Mouse (Mus musculus) kidney, adult 2 months (tissue): ENCODE data around the gene Hmox2. TPM values are rescaled to one million over a fixed set of nuclear protein-coding genes. Genes with fewer than 3 reads are reported as not detected.
"Not testable (repeated sequence)": the region's sequence is repeated elsewhere in the genome, so short reads cannot be mapped to it uniquely, and the experiment has no call there.

ENCODE experiments used
- DNase-seq: peaks from one replicate; pipeline ENCODE4 v3.0.0; 2021
- H3K27ac ChIP-seq: fragments of 200-500 bp; 2 replicates; pipeline ENCODE4 v1.5.1; 2012; ENCODE audit warnings: low read depth, low read length, control low read depth, inconsistent platforms; ENCODE audit not compliant: insufficient read depth
- H3K27me3 ChIP-seq: fragments of 200-500 bp; replicated peaks from 2 replicates; pipeline ENCODE4 v1.6.1; 2012; ENCODE audit warnings: mild to moderate bottlenecking, moderate library complexity, low read length, inconsistent platforms; ENCODE audit not compliant: control insufficient read depth, insufficient read depth
- H3K36me3 ChIP-seq: fragments of 200-500 bp; 2 replicates; pipeline ENCODE4 v1.6.1; 2012; ENCODE audit warnings: mild to moderate bottlenecking, moderate library complexity, low read length, inconsistent platforms; ENCODE audit not compliant: control insufficient read depth, insufficient read depth
- H3K4me1 ChIP-seq: fragments of 200-500 bp; 2 replicates; pipeline ENCODE4 v1.6.1; 2011; ENCODE audit warnings: low read length; ENCODE audit not compliant: control insufficient read depth, insufficient read depth
- H3K4me3 ChIP-seq: fragments of 200-500 bp; 2 replicates; pipeline ENCODE4 v1.5.1; 2011; ENCODE audit warnings: mild to moderate bottlenecking, low read depth, low read length, control low read depth; ENCODE audit not compliant: insufficient read depth
- CTCF ChIP-seq: fragments of 200-500 bp; conservative IDR thresholded peaks from 2 replicates; pipeline ENCODE4 v1.5.1; 2011; ENCODE audit warnings: low read depth, mild to moderate bottlenecking, control low read depth, low read length, moderate library complexity, mixed read lengths; ENCODE audit not compliant: insufficient read depth, insufficient read length
- POLR2A ChIP-seq: fragments of 200-500 bp; IDR thresholded peaks from one replicate; pipeline ENCODE4 v1.6.1; 2011; ENCODE audit warnings: low read depth, low read length, control low read depth
- WGBS: fragments of 180-500 bp; shearing (Covaris S2); methylation state at CpG from one replicate; pipeline ENCODE4 v1.1.7; 2018; 5-methylcytosine and 5-hydroxymethylcytosine counted together
- polyA plus RNA-seq: library from polyadenylated mRNA; depleted of rRNA; stranded (reverse); fragments of >200 nt; gene quantifications from 2 replicates; pipeline ENCODE4 v1.2.3, GENCODE M21; 2012

Gene Hmox2
- polyA plus RNA-seq, 1 experiment, result 70.7 TPM

DNA sequence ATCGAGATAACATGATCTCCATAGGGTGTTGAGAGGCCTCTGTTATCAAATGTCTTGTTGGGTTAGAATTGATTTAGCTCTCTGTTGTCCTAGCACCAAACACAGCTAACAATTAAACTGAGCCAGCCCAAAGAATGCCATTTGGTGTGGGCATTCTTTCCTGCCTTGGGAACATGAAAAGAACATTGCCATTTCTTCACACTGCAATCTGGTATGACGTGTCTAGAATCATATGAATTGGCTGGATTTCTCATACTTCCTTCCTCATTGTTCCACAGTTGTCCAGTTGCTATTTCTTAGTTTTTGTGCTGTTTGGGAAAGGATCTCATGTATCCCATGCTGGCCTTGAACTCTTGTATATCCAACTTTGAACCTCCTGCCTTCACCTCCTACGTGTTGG, 27.9 kb downstream of the Hmox2 start:
- Histone ChIP-seq H3K36me3 (no peaks in the 10 kb centered on the region), H3K27ac (peak overlapping the region; percentile 56; the same call in 1 of the 2 replicates), H3K27me3 (no peaks in the 10 kb centered on the region), H3K4me3 (no peak overlapping the region), H3K4me1 (peaks cover 19% of the 10 kb centered on the region)
- WGBS, result 51% methylated on average over 3 of the region's 3 CpGs
- no peak for DNase-seq
- TF ChIP-seq POLR2A, result no peak

- not testable (repeated sequence) for H3K27me3 ChIP-seq, DNase-seq, H3K36me3 ChIP-seq
- Histone ChIP-seq H3K4me1 (peaks cover 18% of the 10 kb centered on the region), H3K27ac (peak overlapping the region; percentile 57), H3K4me3 (peak overlapping the region; percentile 51)
- 3% methylated on average over 28 of the region's 42 CpGs for WGBS
Observed at GRCm38 (mm10) chr16:4756660-4757335, 30.6 kb downstream of the Hmox2 start.

DNA sequence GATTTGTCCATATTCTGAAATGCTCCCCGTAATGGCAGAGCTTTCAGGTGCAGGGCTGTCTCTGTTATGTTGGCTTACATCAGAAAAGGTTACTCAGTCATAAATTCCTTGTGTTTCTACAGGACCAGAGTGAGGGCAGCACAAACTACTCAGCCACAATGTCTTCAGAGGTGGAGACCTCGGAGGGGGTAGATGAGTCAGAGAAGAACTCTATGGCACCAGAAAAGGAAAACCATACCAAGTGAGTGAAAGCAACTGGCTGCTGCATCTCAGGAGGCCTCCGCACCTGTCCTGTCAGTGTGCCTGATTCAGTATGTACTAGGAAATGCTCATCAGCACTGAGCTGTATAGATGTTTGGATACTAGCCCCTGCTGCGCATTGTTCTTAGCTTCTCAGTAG, 36.3 kb downstream of the Hmox2 start:
- H3K36me3 ChIP-seq, result no peaks in the 10 kb centered on the region; the same call in 1 of the 2 replicates
- H3K4me3 ChIP-seq, result no peak overlapping the region
- H3K27me3 ChIP-seq, result no peaks in the 10 kb centered on the region
- no peaks in the 10 kb centered on the region; the same call in 1 of the 2 replicates for H3K4me1 ChIP-seq
- no peak overlapping the region for H3K27ac ChIP-seq
- no peak for DNase-seq
- 90% methylated on average over 4 of the region's 4 CpGs for WGBS
- no peak for TF ChIP-seq CTCF
- TF ChIP-seq POLR2A, result no peak

DNA sequence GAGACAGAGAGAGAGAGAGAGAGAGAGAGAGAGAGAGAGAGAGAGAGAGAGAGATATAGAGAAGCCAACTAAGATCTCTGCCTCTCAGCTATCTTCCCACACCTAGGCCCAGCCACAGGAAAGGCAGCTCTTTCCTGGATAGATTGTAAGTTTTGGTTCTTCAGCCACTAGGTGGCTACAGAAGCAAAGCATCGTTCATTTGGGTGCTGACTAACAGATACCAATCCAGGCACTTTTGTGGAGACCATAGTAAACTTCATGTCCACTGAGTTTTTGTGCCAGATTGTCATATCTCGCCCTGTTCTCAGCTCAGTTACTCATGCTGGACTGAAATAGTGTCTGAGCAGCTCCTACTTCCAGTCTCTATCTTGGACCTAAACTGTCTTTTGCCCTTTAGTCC, 37.1 kb downstream of the Hmox2 start:
- no peak overlapping the region for H3K27ac ChIP-seq
- 27% methylated on average over 2 of the region's 2 CpGs for WGBS
- peak; percentile 75 for DNase-seq

GRCm38 (mm10) chr16:4765852-4766251, 39.7 kb downstream of the Hmox2 start:
- WGBS, result 75% methylated on average over 2 of the region's 2 CpGs
- DNase-seq, result no peak

More for the DNA sequence above, 37.1 kb downstream of the Hmox2 start:
- no peak for TF ChIP-seq POLR2A
- TF ChIP-seq CTCF, result peak; percentile 55
- H3K36me3 ChIP-seq, result peaks cover 1% of the 10 kb centered on the region; the same call in 1 of the 2 replicates
- H3K4me1 ChIP-seq, result no peaks in the 10 kb centered on the region; the same call in 1 of the 2 replicates
- H3K4me3 ChIP-seq, result no peak overlapping the region
- no peaks in the 10 kb centered on the region for H3K27me3 ChIP-seq

DNA sequence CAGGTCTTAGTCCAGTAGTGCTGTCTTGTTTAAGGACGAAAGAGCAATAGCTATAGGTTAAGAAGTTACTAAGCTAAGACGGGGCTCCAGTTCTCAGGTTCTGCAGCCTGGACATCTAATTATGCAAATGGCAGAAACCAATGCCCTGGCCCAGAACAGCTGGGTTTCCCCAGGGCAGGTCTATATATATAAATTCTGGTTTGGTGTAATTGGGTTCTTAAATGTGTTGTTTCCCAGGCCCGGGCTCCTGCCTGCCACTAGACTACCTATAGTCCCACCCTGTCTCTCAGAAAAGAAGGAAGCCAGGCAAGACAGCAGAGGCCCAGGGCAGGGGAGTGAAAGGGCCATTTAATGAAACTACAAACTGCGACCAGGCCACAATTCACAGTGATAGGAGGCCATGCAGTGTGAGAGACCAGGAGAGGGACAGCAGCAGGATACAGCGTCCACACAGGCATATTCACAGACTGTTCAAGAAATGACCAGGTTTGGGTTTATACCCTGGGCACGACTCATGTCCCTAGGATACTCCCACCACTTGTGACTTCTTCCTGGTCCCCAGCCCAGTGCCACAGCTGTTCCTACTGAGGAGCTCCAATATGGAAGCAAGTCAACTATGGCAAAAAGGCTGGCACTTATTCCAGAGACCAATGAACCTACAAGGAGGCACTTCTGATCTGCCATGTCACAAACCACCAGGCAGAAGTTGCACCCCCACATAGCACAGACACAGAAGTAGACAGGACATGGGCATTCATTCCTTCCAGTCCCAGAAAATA, 41.0 kb downstream of the Hmox2 start:
- Histone ChIP-seq H3K36me3 (peaks cover 4% of the 10 kb centered on the region), H3K4me1 (no peaks in the 10 kb centered on the region; the same call in 1 of the 2 replicates), H3K27me3 (no peaks in the 10 kb centered on the region), H3K4me3 (no peak overlapping the region), H3K27ac (no peak overlapping the region)
- WGBS, result 72% methylated on average over 6 of the region's 6 CpGs
- TF ChIP-seq POLR2A (no peak), CTCF (no peak)
- DNase-seq, result no peak

More at GRCm38 (mm10) chr16:4765852-4766251, 39.7 kb downstream of the Hmox2 start:
- H3K4me1 ChIP-seq, result no peaks in the 10 kb centered on the region; the same call in 1 of the 2 replicates
- no peak overlapping the region for H3K27ac ChIP-seq
- H3K4me3 ChIP-seq, result no peak overlapping the region
- TF ChIP-seq POLR2A, result no peak
- TF ChIP-seq CTCF, result peak; percentile 30
- peaks cover 4% of the 10 kb centered on the region for H3K36me3 ChIP-seq
- no peaks in the 10 kb centered on the region for H3K27me3 ChIP-seq

DNA sequence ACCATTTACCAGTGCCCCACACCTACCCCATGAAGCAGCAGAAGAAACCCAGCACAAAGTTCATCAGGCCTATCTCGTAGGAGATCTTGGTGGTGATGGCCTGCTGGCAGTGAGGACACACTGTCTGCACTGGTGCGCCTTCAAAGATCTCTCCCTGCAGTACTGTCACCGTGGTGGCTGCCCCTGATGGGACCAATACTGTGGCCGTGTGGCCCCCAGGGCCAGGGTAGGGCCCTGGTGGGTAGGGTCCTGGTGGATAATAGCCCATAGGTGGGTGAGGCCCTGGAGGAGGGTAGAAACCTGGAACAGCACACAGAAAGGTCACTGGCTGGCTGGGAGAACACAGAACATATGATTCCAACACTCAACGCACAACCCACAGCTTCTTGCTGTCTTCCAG, 42.6 kb downstream of the Hmox2 start:
- H3K36me3 ChIP-seq, result peaks cover 4% of the 10 kb centered on the region
- DNase-seq, result no peak
- peaks cover 2% of the 10 kb centered on the region; the same call in 1 of the 2 replicates for H3K4me1 ChIP-seq
- TF ChIP-seq POLR2A, result no peak
- no peak for TF ChIP-seq CTCF
- H3K27ac ChIP-seq, result no peak overlapping the region
- WGBS, result 91% methylated on average over 5 of the region's 5 CpGs
- H3K27me3 ChIP-seq, result no peaks in the 10 kb centered on the region
- H3K4me3 ChIP-seq, result no peak overlapping the region
